Mouse (Mus musculus) layer of hippocampus, postnatal 36 days (tissue): ENCODE measurements around the gene Psmd10. TPM values are rescaled to one million over a fixed set of nuclear protein-coding genes. Genes with fewer than 3 reads are reported as not detected.

Experiments used
- DNase-seq, 2 experiments: peaks; one replicate each; pipeline ENCODE4 v3.0.0; 2022
- total RNA-seq, 2 experiments: library from RNA; stranded (reverse); gene quantifications; 2 replicates each; pipeline ENCODE4 v1.2.3; 2021

The Psmd10 gene
- 10 to 100 TPM; 18.0 to 20.3 TPM for total RNA-seq

- peak; percentile 84 to 86 for DNase-seq
These were observed at the start of gene Psmd10, which contains the start of gene Atg4a for GRCm38 (mm10) chrX:140956272-140956940. TSS of gene Psmd10 (minus strand) at chrX:140956728. TSS of gene Atg4a (plus strand) at chrX:140956907.

- no peak for DNase-seq
These were observed 42.4 kb upstream of the Psmd10 start for GRCm38 (mm10) chrX:140998885-140999284.

GRCm38 (mm10) chrX:140997912-140998545, 41.5 kb upstream of the Psmd10 start:
- no peak for DNase-seq

GRCm38 (mm10) chrX:140996909-140997516, 40.5 kb upstream of the Psmd10 start:
- no peak for DNase-seq

- no peak for DNase-seq
These were observed 28.7 kb upstream of the Psmd10 start for GRCm38 (mm10) chrX:140985256-140985655.

- DNase-seq: no peak
These were observed 28.3 kb upstream of the Psmd10 start for GRCm38 (mm10) chrX:140984795-140985194.

GRCm38 (mm10) chrX:140983206-140983960, 26.9 kb upstream of the Psmd10 start:
- no peak for DNase-seq

- DNase-seq: no peak
These were observed 23.6 kb upstream of the Psmd10 start for GRCm38 (mm10) chrX:140980163-140980562.

GRCm38 (mm10) chrX:140979546-140979945, 23.0 kb upstream of the Psmd10 start:
- DNase-seq: peak; percentile 16 to 28

GRCm38 (mm10) chrX:140978943-140979342, 22.4 kb upstream of the Psmd10 start:
- DNase-seq: no peak

GRCm38 (mm10) chrX:140956959-140957358, 431 bp upstream of the Psmd10 start:
- no peak for DNase-seq

- no peak for DNase-seq
These were observed 2.9 kb downstream of the Psmd10 start for GRCm38 (mm10) chrX:140953618-140954017.

GRCm38 (mm10) chrX:140936271-140936670, 20.3 kb downstream of the Psmd10 start:
- no peak for DNase-seq

GRCm38 (mm10) chrX:140933263-140933662, 23.3 kb downstream of the Psmd10 start:
- DNase-seq: no peak

GRCm38 (mm10) chrX:140932066-140932465, 24.5 kb downstream of the Psmd10 start:
- DNase-seq: no peak

- no peak for DNase-seq
These were observed 35.2 kb downstream of the Psmd10 start for GRCm38 (mm10) chrX:140921321-140921720.

- DNase-seq: no peak
These were observed 49.2 kb downstream of the Psmd10 start, which contains the start of gene Vsig1 for GRCm38 (mm10) chrX:140907360-140907759. TSS of gene Vsig1 (plus strand) at chrX:140907608.

GRCm38 (mm10) chrX:140903487-140903886, 53.0 kb downstream of the Psmd10 start:
- DNase-seq: no peak
